Mouse (Mus musculus): Measurements from ENCODE around the gene Map10.

- TF ChIP-seq POLR2A (IDR thresholded peaks at IDR 0.05; ENCODE audit: low read depth, low read length) (no peak), CTCF (IDR thresholded peaks at IDR 0.05; ENCODE audit: extremely low read depth, insufficient read depth, insufficient read length, insufficient replicate concordance) (no peak)
Measured at GRCm38 (mm10) chr8:125693197-125693596, 23.6 kb downstream of the Map10 start.

All from spleen, adult 2 months (tissue).